Mouse (Mus musculus) CH12.LX (cell line): ENCODE measurements around the gene Spata21.

Source experiments
- CHD1 ChIP-seq: IDR thresholded peaks from 2 replicates; pipeline ENCODE4 v1.6.1; 2012; ENCODE audit warnings: low read depth, low read length, improper control_type of control experiment, inconsistent platforms
- CTCF ChIP-seq, 2 experiments: IDR thresholded peaks in 1 of 2; conservative IDR thresholded peaks in 1 of 2; 2 replicates each; pipeline ENCODE4 v1.5.1; 2011 to 2012; ENCODE audit warnings: low read depth in 2 of 2, low read length in 2 of 2, improper control_type of control experiment in 1 of 2, inconsistent platforms in 1 of 2, mild to moderate bottlenecking in 1 of 2, moderate library complexity in 1 of 2
- E2F4 ChIP-seq: IDR thresholded peaks from 2 replicates; pipeline ENCODE4 v1.6.1; 2011; ENCODE audit warnings: low read depth, low read length, improper control_type of control experiment; ENCODE audit not compliant: insufficient replicate concordance
- ETS1 ChIP-seq: conservative IDR thresholded peaks from 2 replicates; pipeline ENCODE4 v1.6.1; 2012; ENCODE audit warnings: low read depth, mild to moderate bottlenecking, inconsistent platforms, low read length, improper control_type of control experiment, moderate library complexity
- GABPA ChIP-seq: IDR thresholded peaks from 2 replicates; pipeline ENCODE4 v1.6.1; 2012; ENCODE audit warnings: low read depth, low read length, improper control_type of control experiment, inconsistent platforms; ENCODE audit not compliant: insufficient replicate concordance
- JUND ChIP-seq: conservative IDR thresholded peaks from 2 replicates; pipeline ENCODE4 v1.6.1; 2011; ENCODE audit warnings: low read depth, low read length, improper control_type of control experiment
- POLR2A ChIP-seq: IDR thresholded peaks from 2 replicates; pipeline ENCODE4 v1.6.1; 2011; ENCODE audit warnings: low read depth, mild to moderate bottlenecking, improper control_type of control experiment, low read length
- ZKSCAN1 ChIP-seq: IDR thresholded peaks from 2 replicates; pipeline ENCODE4 v1.6.1; 2012; ENCODE audit warnings: low read depth, inconsistent platforms, low read length, improper control_type of control experiment, borderline replicate concordance
- ZNF384 ChIP-seq: IDR thresholded peaks from 2 replicates; pipeline ENCODE4 v1.6.1; 2012; ENCODE audit warnings: low read depth, low read length, improper control_type of control experiment, inconsistent platforms

- TF ChIP-seq ETS1 (no peak), CHD1 (no peak), E2F4 (no peak), CTCF (conservative IDR thresholded peaks at IDR 0.05 in 1 of 2, IDR thresholded peaks at IDR 0.05 in 1 of 2; ENCODE audit: low read depth in 2 of 2, low read length in 2 of 2) (no peak), ZKSCAN1 (no peak), JUND (no peak), GABPA (no peak), ZNF384 (no peak), POLR2A (no peak)
Observed at GRCm38 (mm10) chr4:141058835-141059234, 29.3 kb upstream of the Spata21 start.
